Mouse (Mus musculus) kidney, embryonic 16.5 days (tissue): ENCODE data around the gene Hnf1a. TPM values are rescaled to one million over a fixed set of nuclear protein-coding genes. Genes with fewer than 3 reads are reported as not detected.
"Not testable (repeated sequence)": the region's sequence is repeated elsewhere in the genome, so short reads cannot be mapped to it uniquely, and the experiment has no call there.

Experiments
- ATAC-seq: fragments of 200-750 bp; cut with Nextera tagmentation; 2 replicates; pipeline ENCODE4 v1.8.0; 2017; ENCODE audit warnings: moderate TSS enrichment; ENCODE audit not compliant: low FRiP score, low TSS enrichment
- H3K27ac ChIP-seq: fragments of 300-500 bp; sonication (generic); 2 replicates; pipeline ENCODE4 v1.5.1; 2014; ENCODE audit warnings: low read length
- H3K27me3 ChIP-seq: fragments of 300-500 bp; sonication (generic); 2 replicates; pipeline ENCODE4 v1.6.1; 2014; ENCODE audit warnings: low read length, control low read depth, mixed read lengths; ENCODE audit not compliant: insufficient read depth
- H3K36me3 ChIP-seq: fragments of 300-500 bp; sonication (generic); 2 replicates; pipeline ENCODE4 v1.6.1; 2014; ENCODE audit warnings: low read length, control low read depth, mixed read lengths; ENCODE audit not compliant: insufficient read depth
- H3K4me1 ChIP-seq: fragments of 300-500 bp; sonication (generic); 2 replicates; pipeline ENCODE4 v1.6.1; 2014; ENCODE audit warnings: low read length, control low read depth, mixed read lengths; ENCODE audit not compliant: insufficient read depth
- H3K4me2 ChIP-seq: fragments of 300-500 bp; sonication (generic); replicated peaks from 2 replicates; pipeline ENCODE4 v1.6.1; 2014; ENCODE audit warnings: low read depth, low read length
- H3K4me3 ChIP-seq: fragments of 300-500 bp; sonication (generic); 2 replicates; pipeline ENCODE4 v1.5.1; 2014; ENCODE audit warnings: mild to moderate bottlenecking, low read length
- H3K9ac ChIP-seq: fragments of 300-500 bp; sonication (generic); replicated peaks from 2 replicates; pipeline ENCODE4 v1.6.1; 2014; ENCODE audit warnings: low read length
- H3K9me3 ChIP-seq: fragments of 300-500 bp; sonication (generic); 2 replicates; pipeline ENCODE4 v1.6.1; 2016; ENCODE audit warnings: low read length, control low read depth
- WGBS: fragments of 180-500 bp; shearing (Covaris S2); extraction: QIAGEN DNeasy Blood & Tissue Kit; methylation state at CpG from one replicate; pipeline ENCODE4 v1.1.7; 2014; 5-methylcytosine and 5-hydroxymethylcytosine counted together
- polyA plus RNA-seq: library from polyadenylated mRNA; unstranded; fragments of >200 nt; fragmentation: Nextera tagmentation; extraction: Ambion mirVana; gene quantifications from 2 replicates; pipeline ENCODE4 v1.2.1, GENCODE M21; 2015

Gene Hnf1a
- polyA plus RNA-seq, 1 experiment from 2014 or later = 12.6 TPM

DNA sequence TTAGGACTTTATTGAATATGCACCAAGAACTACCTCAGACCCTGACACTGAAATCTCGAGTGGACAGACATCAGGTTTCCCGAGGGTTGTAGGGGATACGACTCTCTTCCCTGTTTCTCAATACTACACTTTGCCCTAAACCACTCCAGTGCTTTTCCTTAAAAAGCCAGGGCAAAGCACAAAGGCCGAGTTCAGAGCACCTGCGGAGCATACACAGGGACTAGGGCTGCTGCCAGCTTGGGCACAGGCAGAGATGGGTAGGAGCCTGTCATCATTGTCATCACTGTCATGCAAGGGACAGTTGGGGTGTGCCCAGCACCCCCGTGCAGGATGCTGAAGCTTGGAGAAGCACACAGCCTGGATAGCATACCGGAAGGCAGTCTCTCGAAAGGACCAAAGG is 37.7 kb downstream of the Hnf1a start:
- H3K9me3 ChIP-seq = no peaks in the 10 kb centered on the region
- no peak overlapping the region for H3K4me3 ChIP-seq
- 82% methylated on average over 8 of the region's 8 CpGs for WGBS
- no peak overlapping the region for H3K27ac ChIP-seq
- no peaks in the 10 kb centered on the region for H3K36me3 ChIP-seq
- H3K4me1 ChIP-seq = no peaks in the 10 kb centered on the region
- ATAC-seq = no peak
- H3K27me3 ChIP-seq = no peaks in the 10 kb centered on the region
- H3K4me2 ChIP-seq = no peak overlapping the region
- H3K9ac ChIP-seq = no peak overlapping the region

- no peak overlapping the region for H3K4me2 ChIP-seq
- H3K9me3 ChIP-seq = no peaks in the 10 kb centered on the region
- no peak overlapping the region for H3K4me3 ChIP-seq
- no peak overlapping the region for H3K27ac ChIP-seq
- ATAC-seq = no peak
- H3K4me1 ChIP-seq = peaks cover 4% of the 10 kb centered on the region; the same call in 1 of the 2 replicates
- H3K9ac ChIP-seq = no peak overlapping the region
- H3K27me3 ChIP-seq = no peaks in the 10 kb centered on the region
- no peaks in the 10 kb centered on the region for H3K36me3 ChIP-seq
- 59% methylated on average over 5 of the region's 5 CpGs for WGBS
Measured at GRCm38 (mm10) chr5:114931626-114932025, 39.3 kb downstream of the Hnf1a start.

- 37% methylated on average over 9 of the region's 9 CpGs for WGBS
- Histone ChIP-seq H3K27me3 (no peaks in the 10 kb centered on the region), H3K4me1 (peaks cover 21% of the 10 kb centered on the region), H3K27ac (no peak overlapping the region), H3K36me3 (no peaks in the 10 kb centered on the region), H3K4me3 (no peak overlapping the region), H3K9me3 (no peaks in the 10 kb centered on the region), H3K9ac (no peak overlapping the region), H3K4me2 (no peak overlapping the region)
- ATAC-seq = peak; percentile 30; the same call in 1 of the 2 replicates
Measured at GRCm38 (mm10) chr5:114926753-114927152, 44.1 kb downstream of the Hnf1a start.

- peaks cover 22% of the 10 kb centered on the region for H3K4me1 ChIP-seq
- no peak overlapping the region for H3K9ac ChIP-seq
- no peak overlapping the region for H3K27ac ChIP-seq
- no peak overlapping the region for H3K4me3 ChIP-seq
- no peaks in the 10 kb centered on the region for H3K9me3 ChIP-seq
- H3K4me2 ChIP-seq = no peak overlapping the region
- no peaks in the 10 kb centered on the region for H3K27me3 ChIP-seq
- WGBS = 64% methylated on average over 1 of the region's 1 CpGs
- no peaks in the 10 kb centered on the region for H3K36me3 ChIP-seq
- no peak for ATAC-seq
Measured at GRCm38 (mm10) chr5:114926153-114926684, 44.7 kb downstream of the Hnf1a start.

DNA sequence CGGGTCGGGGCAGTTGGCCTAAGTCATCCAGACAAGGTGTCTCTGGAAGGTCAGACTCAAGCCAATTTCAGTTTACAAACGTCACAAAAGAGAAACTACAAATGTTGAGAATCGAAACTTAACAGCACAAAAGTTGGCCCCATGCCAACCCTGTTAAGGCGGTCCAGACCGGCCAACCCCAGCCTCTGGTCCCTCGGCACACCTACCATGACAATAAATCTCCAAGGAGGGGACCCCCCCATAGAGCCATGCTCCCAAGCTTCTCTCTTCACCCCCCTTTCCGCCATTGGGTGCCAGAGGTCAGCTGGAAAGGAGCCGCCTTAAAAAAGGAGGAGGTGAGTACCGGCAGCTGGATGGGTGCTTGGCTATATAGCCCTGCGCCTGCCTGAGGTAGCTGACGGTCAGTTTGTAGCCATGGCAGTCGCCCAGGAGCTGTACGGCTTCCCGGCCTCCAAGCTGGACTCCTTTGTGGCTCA is 47.9 kb downstream of the Hnf1a start, which contains the start of gene Oasl1:
Oasl1 (plus strand) TSS at position 243 of the 476 bp plus-strand sequence.
- peak within 1 kb of the TSS; percentile 34 for H3K4me3 ChIP-seq
- ATAC-seq = peak; percentile 41; the same call in 1 of the 2 replicates
- H3K4me1 ChIP-seq = peaks cover 22% of the 10 kb centered on the region
- no peaks in the 10 kb centered on the region for H3K36me3 ChIP-seq
- H3K4me2 ChIP-seq = peak within 1 kb of the TSS; percentile 50
- no peaks in the 10 kb centered on the region for H3K27me3 ChIP-seq
- H3K9ac ChIP-seq = peak within 1 kb of the TSS; percentile 55
- 21% methylated on average over 15 of the region's 15 CpGs for WGBS
- H3K9me3 ChIP-seq = no peaks in the 10 kb centered on the region
- no peak within 1 kb of the TSS for H3K27ac ChIP-seq

GRCm38 (mm10) chr5:114922366-114922731 is 48.5 kb downstream of the Hnf1a start:
- no peaks in the 10 kb centered on the region for H3K27me3 ChIP-seq
- no peaks in the 10 kb centered on the region for H3K9me3 ChIP-seq
- H3K36me3 ChIP-seq = no peaks in the 10 kb centered on the region
- 56% methylated on average over 10 of the region's 10 CpGs for WGBS
- H3K4me1 ChIP-seq = peaks cover 22% of the 10 kb centered on the region
- 0 out of 2 replicates have a peak, but pooled peaks have one; percentile 33 for ATAC-seq
- H3K27ac ChIP-seq = no peak overlapping the region
- no peak overlapping the region for H3K4me3 ChIP-seq
- H3K9ac ChIP-seq = no peak overlapping the region
- no peak overlapping the region for H3K4me2 ChIP-seq

GRCm38 (mm10) chr5:114921551-114922365 is 49.1 kb downstream of the Hnf1a start:
- no peaks in the 10 kb centered on the region for H3K9me3 ChIP-seq
- no peaks in the 10 kb centered on the region for H3K36me3 ChIP-seq
- WGBS = 67% methylated on average over 19 of the region's 19 CpGs
- no peaks in the 10 kb centered on the region for H3K27me3 ChIP-seq
- peaks cover 20% of the 10 kb centered on the region for H3K4me1 ChIP-seq
- H3K4me2 ChIP-seq = no peak overlapping the region
- ATAC-seq = peak; percentile 53
- no peak overlapping the region for H3K27ac ChIP-seq
- H3K9ac ChIP-seq = no peak overlapping the region
- no peak overlapping the region for H3K4me3 ChIP-seq

DNA sequence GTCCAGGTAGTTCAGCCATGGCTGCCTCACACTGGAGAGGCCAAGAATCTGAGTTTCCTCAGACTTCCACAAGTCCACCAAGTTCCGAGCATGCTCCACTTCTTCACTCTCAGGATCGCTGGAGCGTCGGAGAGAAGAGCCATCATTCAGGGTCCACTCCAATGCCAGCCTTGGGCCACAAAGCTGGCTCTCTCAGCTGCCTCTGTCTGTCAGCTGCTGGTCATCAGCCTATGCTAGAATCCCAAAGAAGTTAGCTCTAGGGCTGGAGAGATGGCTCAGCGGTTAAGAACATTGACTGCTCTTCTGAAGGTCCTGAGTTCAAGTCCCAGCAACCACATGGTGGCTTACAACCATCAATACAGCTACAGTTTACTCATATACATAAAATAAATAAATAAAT is 53.5 kb downstream of the Hnf1a start:
- H3K27ac ChIP-seq, ATAC-seq, H3K27me3 ChIP-seq, H3K9me3 ChIP-seq, H3K36me3 ChIP-seq, H3K9ac ChIP-seq, H3K4me2 ChIP-seq, H3K4me1 ChIP-seq, H3K4me3 ChIP-seq: not testable (repeated sequence)
- 91% methylated on average over 5 of the region's 5 CpGs for WGBS

DNA sequence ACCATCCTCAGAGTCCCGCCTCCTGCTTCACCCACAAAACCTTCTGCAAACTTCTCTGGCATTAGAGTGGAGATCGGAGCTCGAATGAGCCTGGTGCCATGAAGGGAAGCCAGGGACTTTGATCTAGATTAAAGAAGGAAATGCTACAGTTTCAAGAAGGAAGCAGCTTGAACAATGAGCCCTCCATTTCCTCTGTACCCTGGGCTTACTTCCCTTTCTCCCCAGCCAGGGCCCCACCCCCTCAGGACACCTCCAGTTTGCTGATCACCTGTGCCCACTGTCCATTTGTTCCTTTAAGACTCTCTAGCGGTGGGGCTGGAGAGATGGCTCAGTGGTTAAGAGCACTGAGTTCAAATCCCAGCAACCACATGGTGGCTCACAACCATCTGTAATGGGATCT is 54.1 kb downstream of the Hnf1a start:
- H3K4me2 ChIP-seq = no peak overlapping the region
- no peak overlapping the region for H3K27ac ChIP-seq
- no peak for ATAC-seq
- no peaks in the 10 kb centered on the region for H3K36me3 ChIP-seq
- no peaks in the 10 kb centered on the region for H3K9me3 ChIP-seq
- H3K4me1 ChIP-seq = 0 out of 2 replicates have a peak, but pooled peaks cover 2% of the 10 kb centered on the region
- 74% methylated on average over 4 of the region's 4 CpGs for WGBS
- no peaks in the 10 kb centered on the region for H3K27me3 ChIP-seq
- no peak overlapping the region for H3K4me3 ChIP-seq
- no peak overlapping the region for H3K9ac ChIP-seq

DNA sequence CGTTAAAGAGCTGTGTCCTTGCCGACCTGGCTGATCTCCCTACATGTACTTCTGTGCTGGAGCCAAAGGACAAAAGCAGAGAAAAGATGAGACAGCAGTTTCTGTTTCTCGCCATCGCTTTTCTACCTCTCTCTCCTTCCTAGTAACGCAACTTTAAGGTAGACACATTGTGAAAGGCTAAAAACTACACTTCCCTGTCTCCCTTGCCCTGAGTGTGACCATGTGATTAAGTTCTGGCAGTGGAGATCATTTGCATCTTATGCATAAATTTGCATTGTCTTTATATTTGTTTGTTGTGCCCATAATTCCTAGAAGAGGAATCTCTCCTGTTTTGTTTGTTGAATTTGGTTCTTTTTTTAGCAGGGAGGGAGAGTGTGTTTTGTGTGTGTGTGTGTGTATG is 55.0 kb downstream of the Hnf1a start:
- 80% methylated on average over 5 of the region's 5 CpGs for WGBS
- no peak overlapping the region for H3K4me3 ChIP-seq
- no peaks in the 10 kb centered on the region for H3K9me3 ChIP-seq
- H3K27me3 ChIP-seq = no peaks in the 10 kb centered on the region
- no peaks in the 10 kb centered on the region for H3K4me1 ChIP-seq
- no peak for ATAC-seq
- H3K36me3 ChIP-seq = no peaks in the 10 kb centered on the region
- H3K4me2 ChIP-seq = no peak overlapping the region
- H3K9ac ChIP-seq = no peak overlapping the region
- no peak overlapping the region for H3K27ac ChIP-seq
